Mouse (Mus musculus) E14TG2a.4 (cell line): ENCODE results near the gene Dqx1.

Experiments used
- H3K27me3 ChIP-seq: 2 replicates; pipeline ENCODE4 v1.6.1; 2014; ENCODE audit warnings: low read length, control low read depth; ENCODE audit not compliant: insufficient read depth
- H3K36me3 ChIP-seq: 2 replicates; pipeline ENCODE4 v1.6.1; 2014; ENCODE audit warnings: low read length, control low read depth; ENCODE audit not compliant: insufficient read depth
- H3K4me1 ChIP-seq: replicated peaks from 2 replicates; pipeline ENCODE4 v1.6.1; 2014; ENCODE audit warnings: low read depth, low read length, control low read depth
- H3K4me3 ChIP-seq: replicated peaks from 2 replicates; pipeline ENCODE4 v1.5.1; 2014; ENCODE audit warnings: mild to moderate bottlenecking, low read length
- H3K9me3 ChIP-seq: 2 replicates; pipeline ENCODE4 v1.6.1; 2014; ENCODE audit warnings: low read length, control low read depth
- CTCF ChIP-seq: conservative IDR thresholded peaks from 2 replicates; pipeline ENCODE4 v1.5.1; 2014; ENCODE audit warnings: low read length
- NANOG ChIP-seq: IDR thresholded peaks from 2 replicates; pipeline ENCODE4 v1.6.1; 2014; ENCODE audit warnings: borderline replicate concordance, low read length, mixed read lengths
- POU5F1 ChIP-seq: IDR thresholded peaks from 2 replicates; pipeline ENCODE4 v1.6.1; 2014; ENCODE audit warnings: low read length, borderline replicate concordance

Gene Dqx1

DNA sequence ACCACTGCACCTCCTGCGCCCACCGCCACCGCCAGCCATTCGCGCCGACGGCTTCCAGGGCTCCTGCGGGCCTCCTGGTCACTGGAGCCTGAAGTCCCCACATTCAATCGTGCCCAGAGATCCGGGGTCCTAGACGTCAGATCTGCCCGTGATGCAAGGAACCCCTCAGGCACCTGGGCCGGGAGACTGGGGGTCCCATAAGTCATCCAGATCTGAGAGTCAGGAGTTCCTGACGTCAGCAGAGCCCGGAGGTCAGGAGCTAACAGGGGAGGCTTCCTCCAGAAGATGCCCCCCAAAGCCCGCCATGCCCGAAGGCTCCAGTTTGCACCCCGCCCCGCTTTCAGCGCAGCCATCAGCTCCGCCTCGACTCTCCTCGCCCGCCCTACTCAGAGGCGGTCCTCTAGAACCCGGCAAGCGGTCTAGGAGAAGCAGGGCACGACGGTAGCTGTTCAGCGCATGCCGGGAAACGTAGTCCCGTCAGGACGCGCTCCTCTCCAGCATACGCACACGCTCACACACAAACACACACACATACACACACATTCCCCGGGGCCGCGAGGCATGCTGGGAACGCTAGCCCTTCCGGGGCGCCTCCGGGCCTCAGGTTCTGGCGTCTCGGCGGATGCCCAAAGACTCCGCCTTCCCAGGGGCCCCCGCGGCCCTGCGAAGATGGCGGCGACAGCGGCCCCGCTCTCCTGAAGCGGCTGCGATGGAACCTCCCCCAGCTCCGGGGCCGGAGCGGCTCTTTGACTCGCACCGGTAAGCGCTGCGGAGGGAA, 3.4 kb upstream of the Dqx1 start, which contains the start of gene Aup1:
Gene Aup1 (plus strand): TSS at position 448 of the 778 bp plus-strand sequence.
- H3K27me3 ChIP-seq = peaks cover 1% of the 10 kb centered on the region; the same call in 1 of the 2 replicates
- peaks cover 61% of the 10 kb centered on the region for H3K4me1 ChIP-seq
- H3K9me3 ChIP-seq = no peaks in the 10 kb centered on the region
- H3K4me3 ChIP-seq = peak within 1 kb of the TSS; percentile 99
- TF ChIP-seq CTCF = no peak
- TF ChIP-seq POU5F1 = no peak
- no peak for TF ChIP-seq NANOG
- H3K36me3 ChIP-seq = peaks cover 45% of the 10 kb centered on the region

DNA sequence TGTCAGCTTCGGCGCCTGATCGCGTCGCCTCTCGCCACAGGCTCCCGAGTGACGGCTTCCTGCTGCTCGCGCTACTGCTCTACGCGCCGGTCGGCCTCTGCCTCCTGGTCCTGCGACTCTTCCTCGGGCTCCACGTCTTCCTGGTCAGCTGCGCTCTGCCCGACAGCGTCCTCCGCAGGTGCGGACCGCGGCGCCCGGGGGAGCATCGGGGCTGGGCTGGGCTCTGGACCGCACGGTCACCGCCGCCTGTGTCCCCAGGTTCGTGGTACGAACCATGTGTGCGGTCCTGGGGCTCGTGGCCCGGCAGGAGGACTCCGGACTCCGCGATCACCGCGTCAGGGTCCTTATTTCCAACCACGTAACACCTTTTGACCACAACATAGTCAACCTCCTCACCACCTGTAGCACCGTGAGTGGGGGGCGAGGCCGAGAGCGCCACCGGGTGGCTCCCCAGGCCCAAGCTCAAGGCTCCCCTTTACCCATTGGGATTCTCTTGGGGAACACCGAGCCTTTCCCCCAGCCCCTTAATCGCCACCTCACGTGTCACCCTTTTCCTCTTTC, 2.7 kb upstream of the Dqx1 start, which contains the start of gene Htra2:
Gene Htra2 (minus strand): TSS at position 403 of the 561 bp plus-strand sequence.
- no peak for TF ChIP-seq POU5F1
- TF ChIP-seq CTCF = no peak
- no peak for TF ChIP-seq NANOG
- peak within 1 kb of the TSS; percentile 99 for H3K4me3 ChIP-seq
- H3K27me3 ChIP-seq = peaks cover 2% of the 10 kb centered on the region; the same call in 1 of the 2 replicates
- H3K4me1 ChIP-seq = peaks cover 54% of the 10 kb centered on the region
- no peaks in the 10 kb centered on the region for H3K9me3 ChIP-seq
- peaks cover 45% of the 10 kb centered on the region for H3K36me3 ChIP-seq

DNA sequence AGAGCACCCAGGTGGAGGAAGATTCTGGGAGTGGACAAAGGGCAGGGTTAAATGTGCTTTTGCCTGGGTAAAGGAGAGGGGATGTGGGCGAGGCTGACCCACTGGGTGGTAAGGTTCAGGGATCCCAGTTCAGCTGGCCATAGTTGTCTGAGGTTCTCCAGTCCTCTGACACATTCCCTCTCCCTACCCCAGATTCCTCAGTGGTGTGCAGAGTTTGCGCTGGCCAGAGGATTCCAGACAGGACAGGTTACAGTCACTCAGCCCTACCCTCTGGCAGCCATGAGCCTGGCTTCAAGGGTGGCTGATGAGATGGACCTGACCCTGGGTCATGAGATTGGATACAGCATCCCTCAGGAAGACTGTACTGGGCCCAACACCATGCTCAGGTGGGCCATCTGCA, 1.1 kb downstream of the Dqx1 start:
- Histone ChIP-seq H3K4me3 (peak overlapping the region; percentile 43), H3K4me1 (peaks cover 38% of the 10 kb centered on the region), H3K9me3 (no peaks in the 10 kb centered on the region), H3K36me3 (peaks cover 22% of the 10 kb centered on the region), H3K27me3 (peaks cover 25% of the 10 kb centered on the region)
- TF ChIP-seq CTCF (no peak), POU5F1 (no peak), NANOG (no peak)

DNA sequence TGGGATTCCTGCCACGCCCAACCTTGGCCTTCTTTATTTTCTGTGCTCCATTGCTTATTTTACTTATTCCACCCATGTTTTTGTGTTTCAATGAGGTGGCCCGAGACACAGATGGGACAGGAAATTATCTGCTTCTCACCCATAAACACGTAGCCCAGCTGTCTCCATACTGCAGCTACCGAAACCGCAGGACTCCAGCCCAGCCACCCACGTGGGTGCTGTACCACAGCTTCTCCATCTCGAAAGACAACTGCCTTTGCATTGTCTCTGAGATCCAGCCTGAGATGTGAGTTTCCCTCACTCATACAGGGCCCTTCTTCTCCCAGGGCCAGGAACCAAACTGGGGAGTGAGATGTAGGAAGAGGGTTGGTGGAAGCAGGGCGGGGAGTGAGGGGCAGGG, 8.4 kb downstream of the Dqx1 start:
- Histone ChIP-seq H3K36me3 (no peaks in the 10 kb centered on the region), H3K4me3 (peak overlapping the region; percentile 3; the same call in 1 of the 2 replicates), H3K4me1 (peaks cover 53% of the 10 kb centered on the region), H3K27me3 (peaks cover 94% of the 10 kb centered on the region), H3K9me3 (no peaks in the 10 kb centered on the region)
- TF ChIP-seq POU5F1 (no peak), NANOG (no peak), CTCF (no peak)

GRCm38 (mm10) chr6:83066441-83066840, 8.8 kb downstream of the Dqx1 start:
- H3K4me1 ChIP-seq = peaks cover 58% of the 10 kb centered on the region

DNA sequence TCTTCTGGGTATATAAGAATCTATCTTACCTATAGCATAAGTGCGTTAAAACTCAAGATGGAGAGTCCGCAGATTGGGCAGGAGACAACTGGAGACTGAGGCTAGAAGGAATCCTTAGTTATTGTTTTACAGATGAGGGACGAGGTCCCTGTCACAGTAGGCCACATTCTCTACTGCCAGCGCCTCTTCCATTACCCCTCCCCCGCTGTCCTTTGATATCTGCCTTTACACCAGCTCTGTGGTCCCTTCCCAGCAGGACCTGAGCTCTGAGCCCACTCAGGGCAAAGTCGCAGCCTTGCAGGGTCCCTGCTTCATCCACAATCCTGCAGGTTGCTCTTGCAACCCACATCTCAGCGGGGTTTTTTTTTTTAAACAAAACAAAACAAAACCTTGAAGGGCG, 10.6 kb downstream of the Dqx1 start:
- TF ChIP-seq CTCF (no peak), POU5F1 (no peak), NANOG (no peak)
- Histone ChIP-seq H3K9me3 (no peaks in the 10 kb centered on the region), H3K27me3 (peaks cover 97% of the 10 kb centered on the region), H3K4me3 (peak overlapping the region; percentile 70), H3K36me3 (no peaks in the 10 kb centered on the region), H3K4me1 (peaks cover 68% of the 10 kb centered on the region)

More at GRCm38 (mm10) chr6:83066441-83066840, 8.8 kb downstream of the Dqx1 start:
- H3K36me3 ChIP-seq = no peaks in the 10 kb centered on the region
- H3K4me3 ChIP-seq = peak overlapping the region; percentile 3; the same call in 1 of the 2 replicates
- no peaks in the 10 kb centered on the region for H3K9me3 ChIP-seq
- TF ChIP-seq POU5F1 (no peak), NANOG (no peak), CTCF (no peak)
- peaks cover 98% of the 10 kb centered on the region for H3K27me3 ChIP-seq

- no peaks in the 10 kb centered on the region for H3K36me3 ChIP-seq
- no peak for TF ChIP-seq POU5F1
- TF ChIP-seq NANOG = no peak
- no peak for TF ChIP-seq CTCF
Measured at GRCm38 (mm10) chr6:83068706-83069487, 11.3 kb downstream of the Dqx1 start.

GRCm38 (mm10) chr6:83069488-83070246, 12.0 kb downstream of the Dqx1 start:
- peak overlapping the region; percentile 70 for H3K4me3 ChIP-seq
- TF ChIP-seq POU5F1 = no peak
- TF ChIP-seq NANOG = no peak
- TF ChIP-seq CTCF = no peak
- H3K4me1 ChIP-seq = peaks cover 61% of the 10 kb centered on the region
- no peaks in the 10 kb centered on the region for H3K9me3 ChIP-seq
- H3K36me3 ChIP-seq = no peaks in the 10 kb centered on the region
- peaks cover 96% of the 10 kb centered on the region for H3K27me3 ChIP-seq

More at GRCm38 (mm10) chr6:83068706-83069487, 11.3 kb downstream of the Dqx1 start:
- H3K27me3 ChIP-seq = peaks cover 96% of the 10 kb centered on the region
- peaks cover 68% of the 10 kb centered on the region for H3K4me1 ChIP-seq
- no peaks in the 10 kb centered on the region for H3K9me3 ChIP-seq
- peak overlapping the region; percentile 70 for H3K4me3 ChIP-seq
